Mouse (Mus musculus): ENCODE results near the gene Ufsp2.

GRCm38 (mm10) chr8:45999784-46000705 lies 24.7 kb downstream of the Ufsp2 start:
- TF ChIP-seq CTCF (conservative IDR thresholded peaks at IDR 0.05; ENCODE audit: insufficient read depth, insufficient read length, low read depth, low read length) (no peak), POLR2A (IDR thresholded peaks at IDR 0.05; ENCODE audit: low read depth, low read length) (peak; percentile 87)

Data from kidney, adult 2 months (tissue).